ENCODE assay signal across 8 mouse cellular contexts in the genomic region with DNA sequence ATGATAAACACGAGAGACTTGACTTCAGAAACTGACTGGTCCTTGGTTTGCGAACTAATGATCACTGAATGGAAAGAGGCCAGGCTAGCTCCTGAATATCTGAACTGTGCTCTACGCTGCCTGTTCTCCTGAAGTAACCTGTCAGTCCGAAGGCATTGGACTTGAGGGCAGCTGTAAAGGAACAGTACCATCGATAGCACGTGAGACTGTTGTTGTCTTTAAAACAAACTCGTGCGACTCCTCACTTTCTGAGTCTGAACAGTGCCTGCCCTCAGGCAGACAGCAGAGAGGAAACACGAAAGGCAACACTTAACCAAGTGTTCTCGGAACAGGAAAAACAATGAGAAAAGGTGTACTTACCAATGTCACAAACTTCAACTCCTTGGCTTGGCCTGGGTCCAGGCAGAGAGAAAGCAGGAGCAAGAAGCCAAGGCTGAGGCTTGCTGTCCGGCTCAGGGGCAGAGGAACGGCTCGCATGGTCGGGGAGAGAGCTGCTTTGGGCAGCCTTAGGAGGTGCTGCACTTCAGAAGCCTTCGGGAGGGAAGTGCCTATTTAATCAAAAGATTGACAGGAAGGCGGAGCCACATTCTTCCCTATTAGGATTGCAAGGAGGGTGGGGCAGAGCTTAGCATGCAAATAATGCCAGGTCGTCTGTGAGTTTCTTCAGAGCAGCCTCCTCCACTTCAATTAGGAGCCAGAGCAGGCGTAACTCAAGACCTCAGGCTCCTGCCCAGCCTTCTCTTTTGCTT. TPM values are rescaled to one million over a fixed set of nuclear protein-coding genes. Genes with fewer than 3 reads are reported as not detected.
DNase-seq lines count a peak whose midpoint lies in the region; ATAC-seq lines count a peak whose summit lies in the region.

A gene (minus strand): TSS at position 566 of the 749 bp plus-strand sequence.

- H3K36me3 ChIP-seq in forebrain, embryonic 14.5 days (ENCODE audit: control insufficient read depth, insufficient read depth, low read length): no peaks in the 10 kb centered on the region
- no peaks in the 10 kb centered on the region for H3K36me3 ChIP-seq in intestine, embryonic 14.5 days (ENCODE audit: control insufficient read depth, insufficient read depth, low read length)
- no peaks in the 10 kb centered on the region for H3K36me3 ChIP-seq in liver, embryonic 16.5 days (ENCODE audit: control insufficient read depth, insufficient read depth)
- no peaks in the 10 kb centered on the region for H3K36me3 ChIP-seq in neural tube, embryonic 11.5 days (ENCODE audit: control insufficient read depth, insufficient read depth, low read length)

- no peaks in the 10 kb centered on the region for H3K27me3 ChIP-seq in forebrain, embryonic 14.5 days (replicated peaks; ENCODE audit: control insufficient read depth, insufficient read depth, low read length)
- H3K27me3 ChIP-seq in intestine, embryonic 14.5 days (replicated peaks; ENCODE audit: control insufficient read depth, insufficient read depth, low read length): no peaks in the 10 kb centered on the region
- no peaks in the 10 kb centered on the region for H3K27me3 ChIP-seq in liver, embryonic 16.5 days (ENCODE audit: control insufficient read depth, insufficient read depth, low read depth, low read length)
- H3K27me3 ChIP-seq in neural tube, embryonic 11.5 days (ENCODE audit: control insufficient read depth, insufficient read depth, low read length): no peaks in the 10 kb centered on the region

- peak within 1 kb of the TSS; percentile 6; the same call in 1 of the 2 replicates for H3K4me3 ChIP-seq in forebrain, embryonic 14.5 days (ENCODE audit: low read depth, low read length)
- peak within 1 kb of the TSS; percentile 17 for H3K4me3 ChIP-seq in intestine, embryonic 14.5 days (ENCODE audit: low read depth, low read length)
- H3K4me3 ChIP-seq in liver, embryonic 16.5 days (ENCODE audit: low read depth, low read length): peak within 1 kb of the TSS; percentile 35; the same call in 1 of the 2 replicates
- H3K4me3 ChIP-seq in neural tube, embryonic 11.5 days (ENCODE audit: low read depth, low read length): no peak within 1 kb of the TSS

- peak within 1 kb of the TSS; percentile 21 for H3K9ac ChIP-seq in forebrain, embryonic 14.5 days (ENCODE audit: low read length)
- no peak within 1 kb of the TSS for H3K9ac ChIP-seq in intestine, embryonic 14.5 days (ENCODE audit: low read length)
- no peak within 1 kb of the TSS for H3K9ac ChIP-seq in liver, embryonic 16.5 days (ENCODE audit: low read depth, low read length)
- H3K9ac ChIP-seq in neural tube, embryonic 11.5 days (ENCODE audit: low read length): no peak within 1 kb of the TSS

- DNase-seq in A20 (ENCODE audit: low read depth, low spot score) (peak; percentile 89), ZHBTc4 (ENCODE audit: low read depth, low spot score) (peak; percentile 95)
- DNase-seq in forebrain, embryonic 14.5 days (ENCODE audit: low spot score): peak; percentile 61
- DNase-seq in intestine, embryonic 14.5 days (ENCODE audit: low spot score): peak; percentile 65
- peak; percentile 27 for DNase-seq in neural tube, embryonic 11.5 days (ENCODE audit: low spot score)
- DNase-seq in thymus, postnatal 10 days (ENCODE audit: low spot score in 2 of 2): peak; percentile 41 to 51

- H3K4me1 ChIP-seq in forebrain, embryonic 14.5 days (ENCODE audit: control insufficient read depth, insufficient read depth, low read length): peaks cover 3% of the 10 kb centered on the region; the same call in 1 of the 2 replicates
- peaks cover 6% of the 10 kb centered on the region for H3K4me1 ChIP-seq in intestine, embryonic 14.5 days (replicated peaks; ENCODE audit: control insufficient read depth, insufficient read depth, low read length)
- no peaks in the 10 kb centered on the region for H3K4me1 ChIP-seq in liver, embryonic 16.5 days (ENCODE audit: control insufficient read depth, low read depth, low read length)
- H3K4me1 ChIP-seq in neural tube, embryonic 11.5 days (ENCODE audit: control insufficient read depth, insufficient read depth, low read length): no peaks in the 10 kb centered on the region

- no peak within 1 kb of the TSS for H3K27ac ChIP-seq in forebrain, embryonic 14.5 days (ENCODE audit: low read depth, low read length)
- no peak within 1 kb of the TSS for H3K27ac ChIP-seq in intestine, embryonic 14.5 days (ENCODE audit: low read depth)
- 0 out of 2 replicates have a peak within 1 kb of the TSS, but pooled peaks have one; percentile 19 for H3K27ac ChIP-seq in liver, embryonic 16.5 days (ENCODE audit: low read length)
- H3K27ac ChIP-seq in neural tube, embryonic 11.5 days (ENCODE audit: low read depth, low read length): no peak within 1 kb of the TSS

- peak; percentile 46; the same call in 1 of the 2 replicates for ATAC-seq in forebrain, embryonic 14.5 days
- peak; percentile 78 for ATAC-seq in intestine, embryonic 14.5 days (replicated peaks; ENCODE audit: low FRiP score, low TSS enrichment, low read depth)
- ATAC-seq in liver, embryonic 16.5 days (ENCODE audit: low read depth): no peak
- no peak for ATAC-seq in neural tube, embryonic 11.5 days (ENCODE audit: insufficient read depth, low FRiP score, low TSS enrichment)
- no peak for ATAC-seq in cerebellum, adult (ENCODE audit: insufficient number of reproducible peaks, low FRiP score, low TSS enrichment)

- H3K4me2 ChIP-seq in forebrain, embryonic 14.5 days (ENCODE audit: low read length): peak within 1 kb of the TSS; percentile 46
- H3K4me2 ChIP-seq in intestine, embryonic 14.5 days (ENCODE audit: low read length): peak within 1 kb of the TSS; percentile 44
- peak within 1 kb of the TSS; percentile 26 for H3K4me2 ChIP-seq in liver, embryonic 16.5 days (ENCODE audit: low read depth, low read length)
- peak within 1 kb of the TSS; percentile 0; the same call in 1 of the 2 replicates for H3K4me2 ChIP-seq in neural tube, embryonic 11.5 days (ENCODE audit: low read depth)

- H3K9me3 ChIP-seq in forebrain, embryonic 14.5 days (replicated peaks; ENCODE audit: control insufficient read depth, low read length): no peaks in the 10 kb centered on the region
- H3K9me3 ChIP-seq in intestine, embryonic 14.5 days (ENCODE audit: control insufficient read depth, low read length): no peaks in the 10 kb centered on the region
- H3K9me3 ChIP-seq in liver, embryonic 16.5 days (replicated peaks; ENCODE audit: control insufficient read depth, low read length): no peaks in the 10 kb centered on the region
- no peaks in the 10 kb centered on the region for H3K9me3 ChIP-seq in neural tube, embryonic 11.5 days (ENCODE audit: control insufficient read depth, low read length)

- WGBS in forebrain, embryonic 14.5 days: 21% methylated on average over 18 of the region's 18 CpGs
- 19% methylated on average over 18 of the region's 18 CpGs for WGBS in intestine, embryonic 14.5 days
- WGBS in liver, embryonic 16.5 days (ENCODE audit: insufficient replicate concordance): 14% methylated on average over 18 of the region's 18 CpGs
- WGBS in neural tube, embryonic 11.5 days: 24% methylated on average over 18 of the region's 18 CpGs

RNA-seq across cellular contexts. Expression of the gene that starts here (rescaled TPM):
- polyA plus RNA-seq in forebrain, embryonic 14.5 days (2014; fragmentation: Nextera tagmentation; extraction: Ambion mirVana): 0.10 and 0.17 TPM in 2 replicates
- polyA plus RNA-seq in intestine, embryonic 14.5 days (2014; fragmentation: Nextera tagmentation; extraction: Ambion mirVana): 0.85 and 0.92 TPM in 2 replicates
- polyA plus RNA-seq in liver, embryonic 16.5 days (2015; fragmentation: Nextera tagmentation; extraction: Ambion mirVana): 0.47 and 0.79 TPM in 2 replicates
- 0.20 and 0.45 TPM in 2 replicates for polyA plus RNA-seq in neural tube, embryonic 11.5 days (2014; fragmentation: Nextera tagmentation; extraction: Ambion mirVana)

Comparison
In these comparisons a context has a peak if more than half of its experiments do, and no peak if none do; other contexts are left out.
1. Peak in DNase-seq, ATAC-seq, H3K4me3 ChIP-seq, H3K9ac ChIP-seq and H3K4me2 ChIP-seq in forebrain, embryonic 14.5 days; RNA of the gene not detected or under 1 TPM.
2. Peak in DNase-seq, ATAC-seq, H3K4me3 ChIP-seq and H3K4me2 ChIP-seq in intestine, embryonic 14.5 days; RNA of the gene not detected or under 1 TPM.
3. Peak in DNase-seq and H3K4me2 ChIP-seq in neural tube, embryonic 11.5 days; RNA of the gene not detected or under 1 TPM.
4. DNase-seq: peak in every context shown above with its lines; median percentile 95 in ZHBTc4; 89 in A20; 65 in intestine, embryonic 14.5 days; 61 in forebrain, embryonic 14.5 days; 46 in thymus, postnatal 10 days; 27 in neural tube, embryonic 11.5 days.